Mouse (Mus musculus) spleen, adult 18-20 months (tissue): ENCODE data around the gene Cfap52.

Experiments used
- DNase-seq, 2 experiments: peaks; one replicate each; pipeline ENCODE4 v3.0.0; 2022; ENCODE audit warnings: mixed read lengths in 2 of 2

The Cfap52 gene

DNA sequence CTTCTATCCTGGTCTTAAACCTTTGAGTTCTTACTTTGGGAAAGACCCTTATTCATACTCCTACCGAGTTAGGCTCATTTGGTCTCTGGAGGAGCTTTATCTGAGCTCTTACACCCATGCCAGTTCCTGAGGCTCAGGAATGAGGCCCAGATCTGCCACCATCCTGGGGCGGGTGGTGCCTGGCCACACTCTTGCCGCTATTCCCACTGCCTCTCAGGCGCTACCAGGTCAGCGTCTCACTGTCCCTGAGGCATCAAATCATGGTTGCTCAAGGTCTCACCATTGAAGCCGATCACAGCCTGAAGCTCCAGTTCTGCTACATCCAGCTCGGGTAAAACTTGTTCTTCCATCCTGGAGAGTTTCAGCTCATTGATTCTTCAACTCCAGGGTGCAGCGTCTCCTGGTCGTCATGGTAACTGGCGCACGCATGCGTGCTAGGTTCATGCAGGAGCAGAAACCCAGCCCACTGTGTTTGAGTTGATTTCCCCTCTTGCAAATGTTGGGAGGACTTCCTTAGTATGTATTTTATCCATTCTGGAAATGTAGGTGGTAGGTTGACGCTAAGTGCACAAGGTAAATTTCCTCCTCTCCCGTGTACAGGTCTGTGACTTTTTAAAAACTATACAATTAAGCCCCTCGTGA is at the start of gene Cfap52:
Gene Cfap52, minus strand, starts transcription at position 410 of the 642 bp plus-strand sequence.
- peak; percentile 62 to 78 for DNase-seq

DNA sequence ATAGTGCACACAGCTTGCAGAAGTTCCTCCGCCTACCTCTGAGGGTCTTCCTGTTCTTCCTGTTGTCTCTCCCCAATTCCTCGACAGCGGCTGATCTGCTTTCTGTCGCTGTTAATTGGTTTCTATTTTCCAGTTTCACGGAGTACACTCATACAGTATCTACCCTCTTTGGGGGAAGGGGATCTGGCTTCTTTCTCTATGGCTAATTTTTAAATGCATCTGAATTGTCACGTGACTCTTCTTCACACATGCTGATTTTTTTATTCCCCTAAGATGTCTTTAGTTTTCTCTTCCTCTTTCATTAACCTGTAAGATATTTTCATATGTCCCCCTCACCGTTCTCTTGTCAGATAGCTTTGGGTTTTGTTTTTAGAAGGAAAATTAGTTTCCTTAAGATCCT is 46.8 kb upstream of the Cfap52 start:
- no peak for DNase-seq

DNA sequence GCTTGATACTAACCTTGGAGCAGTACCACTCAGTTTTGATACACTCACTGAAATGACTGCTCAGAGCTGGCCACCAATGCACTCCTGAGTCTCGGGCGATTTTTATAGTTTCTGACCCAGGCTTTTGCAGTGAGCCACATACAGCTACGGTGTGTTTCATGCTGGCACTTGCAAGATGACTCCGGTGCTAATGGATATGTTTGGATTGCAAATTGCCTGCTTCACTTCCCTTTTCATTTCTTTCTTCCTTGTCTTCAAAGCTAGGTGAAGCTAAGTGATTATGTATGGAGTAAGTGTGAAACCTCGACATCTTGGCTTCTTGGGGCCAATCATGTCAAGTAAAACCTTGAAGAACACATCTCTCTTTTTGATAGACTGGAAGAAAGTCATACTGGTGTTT is 43.9 kb upstream of the Cfap52 start:
- no peak for DNase-seq

DNA sequence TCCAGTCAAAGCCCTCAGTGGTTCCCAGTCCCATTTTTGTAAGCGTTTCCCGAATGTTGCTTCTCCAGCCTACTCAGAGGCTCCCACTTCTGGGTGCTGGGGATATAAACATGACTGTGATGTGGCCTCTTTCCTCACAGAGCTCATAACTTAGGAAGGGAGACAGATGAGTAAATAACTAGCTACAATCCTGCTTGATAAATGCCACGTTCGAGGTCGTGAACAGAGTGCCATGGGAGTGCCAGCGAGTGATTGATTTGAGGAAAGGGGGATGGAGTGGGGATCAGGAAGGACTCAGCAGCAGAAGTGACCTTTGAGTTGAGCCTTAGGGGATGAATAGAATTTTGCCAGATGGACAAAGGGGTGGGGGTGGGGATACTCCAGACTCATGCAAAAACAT is 42.2 kb upstream of the Cfap52 start:
- DNase-seq: no peak

DNA sequence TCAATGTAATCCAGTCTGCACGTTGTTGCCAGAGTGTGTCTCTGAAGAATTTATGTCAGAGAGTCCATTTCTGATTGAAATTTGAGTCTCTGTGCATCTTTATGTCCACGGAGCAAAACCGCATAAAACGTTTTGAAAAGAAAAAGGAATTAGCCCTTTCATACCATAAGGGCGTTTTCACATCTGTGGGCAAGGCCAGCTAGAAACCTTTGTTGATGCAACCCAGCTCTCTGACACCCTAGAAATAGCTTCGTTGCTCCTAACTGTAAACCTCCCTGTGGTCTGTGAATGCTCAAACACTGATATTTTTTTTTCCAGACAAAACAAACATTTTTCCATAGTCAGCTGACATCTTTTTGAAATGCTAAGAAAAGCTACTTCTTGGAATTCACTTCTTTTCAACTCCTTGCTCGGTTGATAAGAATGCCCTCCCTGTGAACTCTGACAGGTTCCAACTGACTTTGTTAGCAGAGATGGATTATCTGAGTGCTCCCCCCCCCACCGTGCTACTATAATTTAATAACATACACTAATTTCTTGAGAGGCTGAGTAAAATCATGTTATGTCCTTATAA is 40.9 kb upstream of the Cfap52 start:
- no peak for DNase-seq

DNA sequence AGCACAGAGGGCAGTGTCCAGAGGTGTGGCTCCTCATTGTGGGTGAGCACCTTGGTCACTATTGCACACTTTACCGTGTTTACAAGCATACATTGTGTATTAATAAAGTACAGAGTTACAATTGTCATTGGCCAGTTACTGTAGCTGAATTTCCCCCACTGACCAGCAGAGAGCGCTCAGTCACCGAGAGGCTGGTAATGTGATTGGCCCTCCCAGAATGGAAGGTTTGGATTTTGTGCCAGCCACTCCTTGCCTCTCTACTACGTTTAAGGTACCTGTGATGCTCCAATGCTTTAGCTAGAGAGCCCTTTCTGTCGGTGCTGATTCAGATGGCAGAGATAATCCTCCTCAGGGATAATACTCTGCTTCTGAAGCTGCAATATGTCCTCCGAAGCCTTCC is 38.7 kb upstream of the Cfap52 start:
- DNase-seq: peak; percentile 10 to 60

DNA sequence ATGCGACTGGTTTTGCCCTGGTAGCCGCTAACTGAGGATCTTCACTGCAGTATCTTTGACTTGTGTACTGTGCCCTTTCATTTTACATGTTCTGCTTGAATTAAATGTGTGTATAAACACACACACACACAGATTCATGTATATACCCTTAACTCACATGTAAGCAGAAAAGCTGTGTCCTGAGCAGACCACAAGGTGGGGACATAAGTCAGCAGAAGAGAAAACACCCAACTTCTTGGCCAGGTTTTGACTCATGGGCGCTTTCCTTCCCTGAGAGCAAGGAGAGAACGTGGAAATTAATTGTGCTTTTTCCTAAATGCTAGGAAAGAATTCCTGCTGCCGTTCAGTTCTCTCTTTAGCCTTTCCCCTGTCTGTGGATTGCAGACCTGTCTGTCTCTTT is 34.2 kb upstream of the Cfap52 start:
- DNase-seq: no peak

DNA sequence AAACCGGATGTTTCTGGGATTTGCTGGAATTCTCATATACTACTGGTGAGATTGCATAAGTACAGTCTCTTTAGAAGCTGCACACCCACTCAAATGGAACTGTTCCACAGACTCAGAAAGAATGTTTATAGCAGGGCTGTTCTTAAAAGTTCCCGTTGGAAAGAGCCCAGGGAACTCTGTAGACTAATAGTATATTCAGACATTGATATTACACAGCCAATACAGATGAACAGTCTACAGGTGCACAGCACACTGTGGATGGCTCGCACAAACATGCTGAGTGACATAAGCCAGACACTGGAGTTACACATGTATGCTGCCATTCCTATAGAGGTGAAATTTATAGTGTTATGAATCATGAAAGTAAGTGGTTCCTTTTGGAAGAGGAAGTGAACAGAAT is 33.5 kb upstream of the Cfap52 start:
- DNase-seq: no peak

DNA sequence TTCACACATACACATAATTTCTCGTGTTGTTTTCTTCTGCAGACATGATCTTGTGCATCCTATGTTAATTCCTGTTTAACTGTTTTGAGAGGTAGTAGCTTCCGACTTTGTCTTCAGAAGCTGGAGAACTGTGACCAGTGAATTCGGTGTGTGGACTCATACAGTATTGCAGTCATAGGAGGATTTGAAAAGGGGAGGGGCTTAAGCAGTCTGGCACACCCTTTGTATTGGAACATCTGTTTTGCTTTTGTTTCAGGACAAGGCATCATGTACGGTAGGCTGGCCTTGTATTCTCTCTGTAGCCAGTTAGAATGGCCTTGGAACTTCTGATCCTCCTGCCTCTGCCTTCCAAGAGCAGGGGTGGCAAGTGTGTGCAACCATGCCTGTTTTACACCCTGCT is 30.5 kb upstream of the Cfap52 start:
- no peak for DNase-seq

DNA sequence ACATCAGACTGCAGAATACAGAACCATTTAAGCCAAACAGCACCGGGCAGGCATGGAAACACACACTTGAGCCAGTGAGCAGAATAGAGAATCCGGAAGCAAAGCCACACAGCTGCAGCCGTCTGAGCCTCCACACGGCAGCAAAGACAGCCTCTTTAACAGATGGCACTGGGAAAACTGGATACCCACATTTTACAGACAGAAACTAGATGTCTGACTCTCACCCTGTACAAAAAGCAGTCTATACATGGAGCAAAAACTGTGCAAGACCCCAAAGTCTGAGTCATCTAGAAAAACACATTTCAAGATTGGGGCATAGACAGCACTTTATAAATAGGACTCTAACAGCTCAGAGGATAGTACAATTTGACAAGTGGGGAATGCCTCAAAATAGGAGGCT is 25.8 kb upstream of the Cfap52 start:
- DNase-seq: no peak

DNA sequence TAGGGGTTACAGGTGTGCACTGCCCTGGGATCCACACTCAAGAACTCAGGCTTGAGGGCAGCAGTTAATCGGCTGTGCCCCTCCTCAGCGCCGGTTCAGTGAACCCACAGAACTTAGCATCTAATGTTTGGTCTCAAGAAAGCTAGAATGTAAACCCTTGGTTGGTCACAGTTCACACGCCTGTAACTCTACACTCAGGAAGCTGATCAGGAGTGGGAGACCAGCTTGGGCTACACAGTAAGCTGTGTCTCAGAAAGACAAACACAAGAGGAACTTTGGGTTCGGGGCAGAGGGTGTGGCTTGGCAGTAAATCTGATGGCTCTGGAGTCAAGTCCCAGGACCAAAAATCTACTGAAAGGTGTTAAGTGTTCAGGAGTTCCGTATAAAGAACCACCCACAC is 18.1 kb upstream of the Cfap52 start:
- DNase-seq: no peak

DNA sequence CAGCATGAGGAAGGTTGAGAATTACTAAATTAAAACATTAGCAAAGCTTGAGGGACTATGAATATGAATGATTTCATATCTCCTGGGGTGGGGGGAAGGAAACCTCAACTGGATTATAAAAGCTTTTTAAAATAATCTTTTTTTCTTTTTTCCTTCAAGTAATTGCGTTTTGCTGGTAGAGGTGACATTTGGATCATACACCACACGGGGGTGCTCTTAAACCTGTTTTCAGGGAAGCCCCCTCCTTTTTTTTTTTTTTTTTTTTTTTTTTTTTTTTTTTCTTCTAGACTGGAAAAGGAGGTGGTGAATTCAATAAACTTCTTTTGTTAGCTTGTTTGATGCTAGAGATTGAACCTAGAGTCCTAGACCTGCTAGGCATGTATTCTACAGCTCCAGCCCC is 9.8 kb upstream of the Cfap52 start:
- no peak for DNase-seq

DNA sequence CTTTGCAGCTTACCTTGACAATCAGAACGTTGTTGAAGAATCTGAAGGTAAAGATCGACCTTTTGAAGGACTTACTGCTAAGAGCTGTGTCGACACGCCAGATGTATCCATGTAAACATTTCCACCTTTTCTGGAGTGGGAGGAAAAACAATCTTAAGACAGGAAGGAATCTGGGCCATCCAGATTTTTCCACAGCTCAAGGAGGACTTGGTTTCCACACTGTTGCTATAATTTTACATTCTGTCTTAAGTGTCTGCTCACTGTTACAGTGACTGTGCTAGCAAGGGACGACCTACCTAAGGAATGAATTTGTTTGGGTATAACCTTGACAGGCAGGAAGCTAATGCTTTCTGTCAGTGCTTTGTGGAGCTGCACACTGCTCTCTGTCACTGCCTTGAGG is 7.8 kb upstream of the Cfap52 start:
- no peak for DNase-seq

DNA sequence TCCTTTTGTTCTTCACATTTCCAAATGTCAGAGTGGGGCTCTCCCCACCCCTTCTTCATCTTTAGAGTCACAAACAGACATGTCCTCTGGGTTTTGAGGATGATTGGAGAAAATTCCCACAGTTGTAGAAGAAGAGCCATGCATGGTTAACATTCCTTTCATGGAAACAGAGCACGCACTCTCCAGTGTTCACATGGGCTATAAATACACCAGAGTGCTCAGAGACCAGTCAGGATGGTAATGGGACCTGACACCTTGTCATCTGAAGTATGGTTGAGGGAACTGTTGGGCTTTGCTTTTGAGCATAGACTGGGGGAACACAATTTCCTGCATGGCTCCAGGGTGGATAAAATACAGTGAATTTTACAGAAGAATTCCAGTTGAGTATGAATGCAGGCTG is 7.2 kb upstream of the Cfap52 start:
- no peak for DNase-seq

DNA sequence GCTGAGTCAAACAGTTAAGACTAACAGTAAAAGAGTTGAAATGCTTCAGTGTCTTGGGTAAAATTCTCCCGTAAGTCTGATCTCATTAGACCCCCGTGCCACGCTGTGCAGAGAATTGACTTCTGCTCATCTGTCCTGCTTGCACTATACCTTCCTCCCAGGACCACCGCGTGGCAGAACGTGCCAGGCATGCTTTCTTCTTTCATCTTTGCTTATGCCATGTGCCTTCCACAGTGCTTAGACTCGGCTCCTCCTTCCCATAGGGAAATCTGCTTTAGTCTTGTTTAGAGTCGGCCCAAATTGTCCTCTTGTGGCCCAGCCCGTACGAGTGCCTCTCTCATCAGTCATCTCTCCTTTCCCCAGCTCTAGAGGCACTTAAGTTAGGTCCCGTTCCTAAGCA is 2.4 kb upstream of the Cfap52 start:
- DNase-seq: no peak

DNA sequence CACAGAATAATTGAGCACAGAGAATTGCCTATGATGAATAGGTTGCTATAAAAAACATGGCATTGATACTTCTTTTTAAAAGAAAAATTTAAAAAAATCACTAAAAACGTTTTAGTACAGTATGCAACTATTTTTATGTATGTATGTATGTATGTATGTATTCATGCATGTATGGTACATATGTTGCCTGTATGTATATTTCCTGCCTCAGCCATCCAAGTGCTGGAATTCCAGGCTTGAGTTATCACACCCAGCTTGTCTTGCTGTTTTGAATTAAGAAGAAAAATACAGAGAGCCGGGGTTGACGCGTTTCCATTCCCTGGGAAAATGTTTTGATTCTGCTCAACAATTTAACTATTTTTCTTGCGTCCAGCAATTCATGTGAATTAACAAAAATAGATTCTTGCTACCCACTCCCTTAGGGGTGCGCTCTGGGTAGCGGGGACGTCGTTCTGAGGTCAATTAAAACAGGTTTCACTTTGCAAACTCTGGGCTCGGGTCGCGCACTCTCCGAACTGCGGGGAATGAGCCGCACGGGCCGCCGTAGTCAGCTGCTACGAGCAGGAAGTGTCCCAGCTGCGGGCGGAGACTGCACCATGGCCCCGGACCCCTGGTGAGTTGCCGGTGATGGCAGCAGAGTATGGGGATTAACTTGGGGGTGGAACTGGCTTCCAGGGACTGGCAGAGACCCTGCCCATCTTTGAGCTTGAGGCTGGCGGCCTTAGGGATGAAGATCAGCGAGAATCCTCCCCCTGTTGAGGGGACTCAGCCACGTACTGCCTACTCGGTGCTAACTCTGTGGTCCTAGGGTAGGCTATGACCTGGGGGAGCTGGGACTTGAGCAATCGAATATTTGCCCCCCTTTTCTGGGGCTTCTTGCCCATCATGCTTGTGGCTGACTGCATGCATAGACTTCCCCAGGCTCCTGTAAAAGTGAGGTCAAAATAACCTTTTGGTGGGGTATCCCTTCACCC is 741 bp upstream of the Cfap52 start, which contains the start of gene Stx8:
Gene Stx8, plus strand, starts transcription at position 289 of the 974 bp plus-strand sequence.
- peak; percentile 80 to 95 for DNase-seq

DNA sequence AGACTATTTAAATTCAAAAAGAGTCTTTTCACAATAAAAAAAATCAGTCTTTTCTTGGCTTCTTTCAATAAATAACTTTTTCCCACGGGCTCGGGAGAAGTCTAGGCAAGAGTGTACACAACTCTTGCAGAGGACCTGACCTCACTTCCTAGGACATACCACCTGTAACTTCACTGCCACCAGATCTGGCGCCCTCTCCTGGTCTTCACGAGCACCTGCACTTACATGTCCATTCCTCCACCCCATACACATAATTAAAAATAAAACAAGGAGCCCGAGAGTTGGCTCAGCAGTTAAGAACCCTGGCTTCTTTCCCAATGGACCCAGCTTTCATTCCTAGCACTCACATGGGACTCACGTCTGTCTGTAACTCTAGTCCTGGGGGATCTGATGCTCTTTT is 1.3 kb downstream of the Cfap52 start:
- DNase-seq: no peak

DNA sequence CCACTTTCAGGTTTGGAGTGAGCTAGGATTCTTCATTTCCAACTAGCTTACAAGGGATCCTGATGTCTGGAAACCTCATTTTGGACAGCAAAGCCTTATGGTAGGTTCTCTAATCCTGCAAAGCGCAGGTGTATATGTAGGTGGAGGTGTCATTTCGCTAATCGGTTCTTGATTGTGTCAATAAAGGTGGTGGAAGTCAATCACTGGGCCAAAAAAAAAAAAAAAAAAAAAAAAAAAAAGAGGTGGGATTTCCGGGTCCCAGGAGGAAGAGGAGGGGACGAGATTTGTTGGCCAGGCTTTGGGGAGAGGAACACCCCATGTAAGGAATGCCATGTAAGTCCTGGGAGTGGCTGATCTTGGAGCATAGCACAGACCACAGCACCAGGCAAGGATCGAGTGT is 11.0 kb downstream of the Cfap52 start:
- no peak for DNase-seq

DNA sequence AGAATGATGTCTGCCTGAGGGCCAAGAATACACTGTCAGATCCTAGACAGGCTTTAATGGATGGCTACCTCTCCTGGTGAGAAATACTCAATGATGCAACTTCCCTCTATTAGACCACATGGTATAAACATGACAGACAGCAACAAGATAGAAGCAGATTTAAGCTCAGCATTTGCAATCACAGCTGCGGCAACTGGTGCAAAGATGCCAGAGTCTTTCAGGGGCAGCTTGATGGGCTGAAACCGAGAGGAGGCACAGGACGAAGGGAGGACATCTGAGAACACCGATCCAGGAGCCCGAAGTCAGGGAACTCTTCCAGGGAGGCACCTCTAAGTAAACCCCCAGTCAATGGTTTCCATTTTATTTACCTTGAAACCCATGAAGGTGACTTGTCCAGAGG is 11.8 kb downstream of the Cfap52 start:
- no peak for DNase-seq

DNA sequence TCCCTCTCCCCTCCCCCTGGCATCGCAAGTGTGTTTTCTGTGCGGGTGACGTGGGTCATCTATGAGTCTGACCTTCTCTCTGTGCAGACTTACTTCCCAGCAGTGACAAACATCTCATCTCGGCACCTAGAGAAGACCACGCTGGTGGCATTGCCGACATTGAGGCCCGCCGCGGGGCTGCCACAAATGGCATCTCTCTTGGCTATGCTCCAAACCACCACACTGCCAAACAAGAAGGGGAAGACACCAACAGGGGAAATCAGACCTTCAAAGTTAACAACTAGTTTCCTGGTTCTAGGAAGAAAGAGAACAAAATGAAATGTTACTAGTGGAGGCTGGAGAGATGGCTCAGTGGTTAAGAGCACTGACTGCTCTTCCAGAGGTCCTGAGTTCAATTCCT is 16.0 kb downstream of the Cfap52 start:
- DNase-seq: no peak

DNA sequence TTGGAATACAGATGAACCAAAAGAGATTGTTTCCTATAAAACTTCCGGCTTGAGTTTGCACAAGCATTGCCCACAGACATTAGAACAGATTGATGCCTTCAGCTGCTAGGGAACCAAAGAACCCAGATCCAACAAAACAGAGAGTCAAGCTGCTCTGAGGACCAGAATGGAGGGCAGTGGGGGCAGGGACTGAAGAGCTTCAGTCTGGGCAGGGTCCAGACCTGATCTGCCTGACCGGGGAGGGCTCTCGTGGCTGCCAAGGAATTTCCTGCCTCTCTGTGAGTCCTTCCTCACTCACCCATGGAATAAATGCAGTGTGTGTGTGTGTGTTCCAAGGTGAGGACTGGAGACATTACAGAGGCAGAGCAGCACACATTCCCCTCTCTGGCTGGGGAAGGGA is 17.2 kb downstream of the Cfap52 start:
- no peak for DNase-seq

DNA sequence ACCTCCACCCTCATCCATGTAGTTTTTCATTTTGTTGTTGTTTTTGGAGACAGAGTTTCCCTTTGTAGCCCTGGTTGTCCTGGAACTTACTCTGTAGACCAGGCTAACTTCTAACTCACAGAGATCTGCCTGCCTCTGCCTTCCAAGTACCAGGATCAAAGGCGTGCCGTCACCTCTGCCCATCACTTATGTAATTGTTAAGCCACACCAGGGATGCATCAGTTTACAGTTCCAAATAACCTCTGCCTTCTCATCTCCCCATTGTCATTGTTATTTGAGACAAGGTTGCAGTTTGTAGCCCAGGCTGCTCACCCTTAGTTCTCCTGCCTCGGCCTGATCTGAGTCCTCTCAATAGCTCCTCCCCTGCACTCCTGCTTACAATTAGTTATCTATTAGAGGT is 33.3 kb downstream of the Cfap52 start:
- DNase-seq: no peak

DNA sequence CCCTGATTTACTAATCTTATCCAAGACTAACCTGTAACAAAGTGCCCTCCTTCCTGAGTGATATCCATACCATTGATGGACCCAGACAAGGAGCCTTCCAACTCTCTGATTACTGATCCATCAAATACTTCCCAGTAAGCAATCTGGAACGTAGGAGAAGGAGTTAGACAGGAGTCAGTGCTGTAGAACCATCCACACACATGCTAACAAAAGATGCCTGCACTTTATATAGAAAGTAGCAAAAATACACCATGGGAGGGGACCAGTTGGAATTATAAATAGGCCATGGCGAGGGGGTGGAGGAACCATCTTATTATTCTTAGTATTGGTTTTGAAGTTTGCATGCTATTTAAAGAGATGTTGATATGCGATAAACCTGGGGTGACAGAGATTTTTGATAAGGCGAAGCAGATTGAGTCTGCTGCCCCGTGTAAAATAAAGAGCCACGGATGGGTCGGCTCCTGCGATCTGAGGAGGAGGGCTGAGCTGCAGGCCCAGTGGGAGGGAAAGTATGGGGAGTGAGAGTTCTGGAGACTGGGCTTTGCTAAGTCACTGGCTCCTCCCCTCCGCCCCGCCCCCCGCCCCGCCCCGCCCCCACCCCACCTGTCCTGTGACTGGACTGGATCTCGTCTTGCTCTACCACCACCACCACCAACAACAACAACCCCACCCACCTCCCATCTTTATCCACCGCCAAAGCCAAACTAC is 38.9 kb downstream of the Cfap52 start:
- DNase-seq: no peak
